Mouse (Mus musculus): ENCODE data around the gene Dmrta2. TPM values are rescaled to one million over a fixed set of nuclear protein-coding genes. Genes with fewer than 3 reads are reported as not detected.

Dmrta2 gene
- total RNA-seq, 2 experiments from 2014 or later: 2.4 to 2.8 TPM

DNA sequence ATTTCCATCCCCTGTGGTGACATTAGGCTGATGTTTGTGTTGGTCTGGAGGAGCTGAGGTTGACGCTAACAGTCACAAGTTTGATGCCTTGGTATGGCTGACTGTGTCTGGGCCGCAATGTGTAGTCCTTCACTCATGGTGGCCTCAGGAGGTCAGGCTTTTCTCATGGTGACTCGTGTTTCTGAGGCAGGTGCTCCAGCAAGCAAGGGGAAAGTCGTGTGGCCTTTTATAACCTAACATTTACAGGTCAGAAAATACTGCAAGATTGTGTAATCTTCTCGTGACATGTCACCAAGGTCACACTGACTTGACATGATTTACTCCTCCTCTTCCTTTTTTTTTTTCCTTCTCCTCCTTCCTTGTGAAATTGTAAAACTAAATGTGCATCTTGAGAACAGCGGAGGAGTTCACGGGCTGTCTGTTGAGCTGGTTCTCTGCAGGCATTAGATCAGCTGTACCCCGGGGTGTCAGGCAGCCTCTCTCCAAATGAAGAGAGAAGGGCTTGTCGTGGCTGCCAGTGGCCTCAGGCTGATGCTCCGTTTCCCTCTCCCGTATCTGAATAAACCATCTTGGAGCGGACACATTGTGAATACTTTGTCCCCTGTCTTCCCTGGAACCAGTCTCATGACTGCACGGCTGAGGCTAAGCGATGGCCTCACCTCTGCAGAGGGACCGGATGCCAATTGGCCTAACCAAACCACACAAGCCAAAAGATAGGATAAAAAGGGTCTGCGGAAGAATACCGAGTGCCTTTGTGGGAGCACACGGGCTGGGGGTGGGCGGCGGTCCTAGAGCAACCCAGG is 9.9 kb downstream of the Dmrta2 start:
- DNase-seq (ENCODE audit: extremely low spot score in 1 of 2, low spot score in 2 of 2): no peak
- intact Hi-C loops (cut with DNase I): no loop called here

DNA sequence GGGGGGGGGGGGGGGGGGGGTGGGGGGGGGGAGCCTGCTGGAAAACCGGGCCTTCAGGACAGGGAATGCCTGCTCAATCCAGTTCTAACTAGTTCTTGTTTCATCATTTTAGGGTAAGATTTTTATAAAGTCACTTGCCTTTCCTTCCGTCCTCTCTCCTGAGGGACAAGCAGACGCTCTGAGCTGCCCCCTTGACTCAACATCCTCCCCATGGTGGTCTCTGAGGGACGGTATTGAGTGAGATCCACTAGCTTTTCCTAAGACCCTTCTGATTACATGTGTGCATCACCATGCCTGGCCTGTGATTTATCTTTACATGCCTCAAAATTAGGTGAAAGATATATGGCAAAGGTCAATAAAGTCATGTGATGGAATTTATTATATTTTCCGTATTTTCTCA is 10.6 kb downstream of the Dmrta2 start:
- no peak for DNase-seq (ENCODE audit: extremely low spot score in 1 of 2, low spot score in 2 of 2)
- intact Hi-C loops (cut with DNase I): no loop called here

DNA sequence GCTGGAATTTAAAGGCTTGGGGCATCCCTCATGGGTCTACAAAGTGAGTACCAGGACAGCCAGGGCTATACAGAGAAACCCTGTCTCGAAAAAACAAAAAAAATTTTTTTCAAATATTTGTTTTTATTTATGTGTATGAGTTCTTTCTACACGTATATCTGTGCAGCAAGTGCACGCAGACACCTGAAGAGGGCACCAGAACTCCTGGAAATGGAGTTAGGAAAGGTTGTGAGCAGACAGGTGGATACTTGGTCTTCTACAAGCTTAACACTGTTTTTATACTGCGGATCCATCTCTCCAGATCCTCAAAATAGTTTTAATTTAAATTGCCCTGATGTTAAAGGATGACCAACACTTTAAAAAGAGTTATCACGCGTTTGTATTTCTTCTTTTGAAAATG is 11.4 kb downstream of the Dmrta2 start:
- intact Hi-C loops (cut with DNase I): no loop called here
- DNase-seq (ENCODE audit: extremely low spot score in 1 of 2, low spot score in 2 of 2): no peak

DNA sequence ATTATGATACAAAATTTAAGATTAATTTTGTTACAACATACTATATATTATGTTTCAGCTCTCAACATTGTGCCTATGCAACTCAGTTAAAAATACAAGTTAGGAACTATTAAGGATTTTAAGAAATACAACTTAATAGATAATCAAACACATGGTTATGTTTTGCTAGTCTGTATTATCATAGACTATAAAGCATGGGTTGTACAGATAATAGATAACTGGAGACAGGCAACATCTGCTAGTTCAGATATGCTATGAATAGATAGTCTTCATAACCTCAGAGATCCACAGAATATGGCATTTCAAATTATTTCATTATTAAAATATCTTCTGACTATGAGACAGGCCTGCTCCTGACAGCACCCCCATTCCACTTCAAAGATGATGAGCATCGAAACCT is 28.2 kb downstream of the Dmrta2 start:
- no peak for DNase-seq (ENCODE audit: extremely low spot score in 1 of 2, low spot score in 2 of 2)
- intact Hi-C loops (cut with DNase I): no loop called here

DNA sequence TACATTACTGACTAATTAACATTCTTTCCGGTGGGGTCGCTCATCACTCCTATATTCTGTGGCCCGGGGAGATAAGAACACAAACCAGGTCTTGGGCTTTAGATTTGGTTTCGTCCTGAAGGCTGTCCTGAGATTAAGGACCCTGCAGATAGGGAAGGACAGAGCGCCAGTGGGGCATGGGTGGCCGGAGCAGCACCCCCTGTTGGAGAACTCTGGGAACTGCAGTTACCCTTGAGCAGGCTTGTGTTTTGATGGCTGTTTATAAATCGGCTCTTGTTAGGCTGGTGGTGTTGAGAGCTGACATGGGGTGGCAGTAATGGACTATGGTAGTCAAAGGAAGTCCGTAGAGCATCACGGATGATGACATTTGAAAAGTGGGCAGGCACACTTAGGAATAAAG is 41.3 kb downstream of the Dmrta2 start:
- intact Hi-C loops (cut with DNase I): no loop called here
- DNase-seq (ENCODE audit: extremely low spot score in 1 of 2, low spot score in 2 of 2): no peak

DNA sequence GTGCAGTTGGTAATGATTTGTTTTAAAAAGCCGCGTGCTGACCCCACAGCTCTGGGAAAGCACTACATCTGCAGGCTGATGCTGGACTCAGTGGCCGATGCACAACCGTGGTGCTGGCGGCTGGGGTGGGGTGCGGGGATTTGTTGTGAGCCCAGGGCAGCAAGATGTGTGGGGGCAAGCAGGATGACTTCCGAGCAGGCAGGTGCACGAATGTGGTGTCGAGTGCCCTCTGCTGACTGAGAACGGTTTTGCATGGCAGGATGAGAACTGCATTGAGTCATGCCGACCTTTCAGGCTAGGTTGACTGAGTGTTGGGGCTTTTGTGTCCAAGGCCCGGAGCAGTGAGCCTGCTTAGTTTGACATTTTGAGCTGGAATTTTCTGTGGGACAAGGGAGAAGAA is 42.4 kb downstream of the Dmrta2 start:
- peak; percentile 75 to 82 for DNase-seq (ENCODE audit: extremely low spot score in 1 of 2, low spot score in 2 of 2)
- intact Hi-C loops (cut with DNase I): loop anchor here (5.0 kb wide), 1 partner anchor 263 kb away; no protein-coding TSS in a partner anchor

DNA sequence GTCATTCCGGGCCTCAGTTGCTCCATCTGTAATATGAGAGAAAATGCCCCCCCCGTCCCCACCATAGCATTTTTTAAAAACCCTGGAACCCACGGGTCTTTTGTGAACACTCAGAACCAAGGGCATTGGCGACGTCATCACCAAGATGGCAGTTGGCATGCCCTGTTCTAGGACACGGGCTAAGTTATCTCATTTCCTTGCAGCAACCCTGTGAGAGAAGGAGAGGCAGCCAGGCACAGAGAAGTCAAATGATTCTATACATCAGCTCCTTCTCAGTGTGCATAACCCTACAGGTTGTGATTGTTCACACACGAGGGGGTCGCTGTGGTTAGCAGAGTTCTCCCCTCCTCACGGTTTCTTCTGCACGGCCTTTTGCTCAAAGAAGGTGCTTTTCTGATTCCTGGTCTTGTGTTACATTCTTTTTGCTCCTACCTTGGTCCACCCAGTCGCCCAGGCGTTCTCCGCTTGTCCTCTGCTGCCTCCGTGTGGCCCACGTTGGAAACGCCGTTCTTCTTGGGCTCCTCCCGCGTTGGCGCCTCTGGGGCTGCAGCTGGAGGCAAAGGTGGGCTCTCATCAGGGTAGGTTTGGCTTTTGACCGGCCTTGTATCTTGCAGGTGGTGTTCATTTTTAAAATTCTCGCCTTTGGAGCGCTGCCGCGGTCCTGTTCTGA is 44.2 kb downstream of the Dmrta2 start:
- DNase-seq (ENCODE audit: extremely low spot score in 1 of 2, low spot score in 2 of 2): peak; percentile 75 to 84
- intact Hi-C loops (cut with DNase I): loop anchor here (5.0 kb wide), 1 partner anchor 265 kb away; no protein-coding TSS in a partner anchor

DNA sequence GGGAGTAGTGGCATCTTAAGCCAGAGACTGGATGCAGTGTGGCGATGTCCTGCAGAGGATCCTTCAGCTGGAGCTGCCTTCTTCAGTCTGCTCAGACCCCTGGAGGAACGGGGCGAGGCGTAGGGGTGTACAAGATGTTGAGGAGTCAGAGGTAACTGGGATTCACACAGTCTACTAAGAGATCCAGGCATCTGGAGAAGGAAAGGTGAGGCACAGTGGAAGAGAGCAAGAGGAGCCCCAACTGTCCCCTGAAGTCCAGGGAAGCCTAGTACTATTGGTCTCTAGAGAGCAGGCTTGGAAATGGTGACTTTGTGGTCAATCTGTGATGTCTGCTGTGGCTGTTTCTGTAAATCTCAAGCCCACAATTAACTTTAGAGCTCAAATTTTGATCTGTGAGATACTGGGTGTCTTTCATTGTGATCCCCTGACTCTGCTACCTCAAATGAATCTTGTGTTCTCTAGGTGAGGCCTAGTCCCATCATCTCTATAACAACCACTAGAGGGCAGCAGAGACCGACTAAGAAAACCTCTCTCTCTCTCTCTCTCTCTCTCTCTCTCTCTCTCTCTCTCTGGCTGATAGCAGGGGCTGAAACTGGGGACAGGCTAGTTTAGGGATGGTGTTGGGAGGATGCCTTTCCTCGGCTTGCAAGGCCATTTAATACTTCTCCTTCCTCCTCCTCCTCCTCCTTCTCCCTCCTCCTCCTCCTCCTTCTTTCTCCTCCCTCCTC is 50.8 kb downstream of the Dmrta2 start:
- intact Hi-C loops (cut with DNase I): no loop called here
- peak; percentile 42 to 47 for DNase-seq (ENCODE audit: extremely low spot score in 1 of 2, low spot score in 2 of 2)

DNA sequence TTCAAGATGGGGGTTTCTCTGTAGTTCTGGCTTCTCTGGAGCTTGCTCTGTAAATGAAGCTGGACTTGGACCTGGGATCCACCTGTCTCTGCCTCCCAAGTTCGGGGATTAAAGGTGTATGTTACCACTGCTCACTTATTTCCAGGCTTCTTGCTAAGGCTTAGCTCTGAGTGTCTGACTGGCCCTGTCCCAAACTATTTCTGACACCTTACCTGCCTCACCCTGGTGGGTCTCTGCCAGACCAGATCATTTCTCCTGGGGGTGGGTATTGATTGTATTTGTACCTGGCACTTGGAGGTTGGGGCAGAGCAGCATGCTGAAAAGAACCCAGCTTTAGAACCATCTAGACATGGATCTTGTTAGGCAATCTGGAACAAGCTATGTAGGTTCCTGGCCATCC is 51.6 kb downstream of the Dmrta2 start:
- intact Hi-C loops (cut with DNase I): no loop called here

More for the DNA sequence above, 51.6 kb downstream of the Dmrta2 start:
- DNase-seq (ENCODE audit: extremely low spot score in 1 of 2, low spot score in 2 of 2): no peak

Data from left cerebral cortex, postnatal 10 days (tissue).